32 mouse cellular contexts compared by ENCODE assay signal in genomic region chr8:11445790-11446189, GRCm38 (mm10). TPM values are rescaled to one million over a fixed set of nuclear protein-coding genes. Genes with fewer than 3 reads are reported as not detected.
"Had no signal": no experiment of that assay in that cellular context is flagged by ENCODE, and none has a peak within 500 bp of the region (broad histone marks: within the 10 kb centered on the region; RNA-seq: fewer than 3 reads in every experiment).

No protein-coding gene starts in this region.

- H3K9ac ChIP-seq: limb, embryonic 12.5 days; limb, embryonic 13.5 days; limb, embryonic 15.5 days; liver, embryonic 12.5 days; liver, embryonic 13.5 days; liver, embryonic 14.5 days; liver, embryonic 15.5 days; liver, postnatal 0 days; lung, embryonic 14.5 days; lung, embryonic 15.5 days; midbrain, embryonic 12.5 days; midbrain, embryonic 13.5 days; midbrain, embryonic 15.5 days; neural tube, embryonic 12.5 days had no signal

- H3K4me3 ChIP-seq: limb, embryonic 10.5 days; limb, embryonic 12.5 days; limb, embryonic 13.5 days; limb, embryonic 15.5 days; liver, embryonic 12.5 days; liver, embryonic 13.5 days; liver, embryonic 15.5 days; lung, embryonic 15.5 days; midbrain, embryonic 10.5 days; midbrain, embryonic 12.5 days; midbrain, embryonic 13.5 days; midbrain, embryonic 15.5 days; myocyte; neural tube, embryonic 12.5 days had no signal

- DNase-seq: left cerebral cortex, postnatal 4 days; liver; liver, embryonic 13.5 days; liver, postnatal 0 days; lung, adult 18-20 months; lung, adult 2 months; lung, embryonic 14.5 days; lung, postnatal 10 days; lung, postnatal 14 days; lung, postnatal 36 days; lung, postnatal 4 days; midbrain, embryonic 14.5 days had no signal

- H3K27ac ChIP-seq: limb, embryonic 10.5 days; limb, embryonic 12.5 days; limb, embryonic 13.5 days; limb, embryonic 15.5 days; liver, embryonic 12.5 days; liver, embryonic 13.5 days; liver, embryonic 14.5 days; liver, embryonic 15.5 days; lung, embryonic 15.5 days; macrophage; midbrain, embryonic 10.5 days; midbrain, embryonic 12.5 days; midbrain, embryonic 13.5 days; midbrain, embryonic 15.5 days; neural tube, embryonic 12.5 days had no signal

- ATAC-seq: liver, embryonic 12.5 days; liver, postnatal 0 days; lung, postnatal 0 days; midbrain, embryonic 13.5 days; midbrain, embryonic 15.5 days; midbrain, embryonic 16.5 days had no signal

- H3K9me3 ChIP-seq: limb, embryonic 10.5 days; limb, embryonic 12.5 days; limb, embryonic 13.5 days; limb, embryonic 15.5 days; liver, embryonic 12.5 days; liver, embryonic 13.5 days; liver, embryonic 15.5 days; lung, embryonic 15.5 days; midbrain, embryonic 10.5 days; midbrain, embryonic 12.5 days; midbrain, embryonic 13.5 days; midbrain, embryonic 15.5 days; neural tube, embryonic 12.5 days had no signal

- H3K4me1 ChIP-seq: limb, embryonic 13.5 days; midbrain, embryonic 15.5 days; neural tube, embryonic 12.5 days had no signal

- H3K27me3 ChIP-seq: limb, embryonic 12.5 days; limb, embryonic 13.5 days; limb, embryonic 15.5 days; liver, embryonic 13.5 days; liver, embryonic 15.5 days; lung, embryonic 15.5 days; midbrain, embryonic 12.5 days; midbrain, embryonic 13.5 days; midbrain, embryonic 15.5 days; neural tube, embryonic 12.5 days had no signal

- H3K4me2 ChIP-seq: limb, embryonic 12.5 days; limb, embryonic 13.5 days; limb, embryonic 15.5 days; liver, embryonic 11.5 days; liver, embryonic 12.5 days; liver, embryonic 13.5 days; liver, embryonic 15.5 days; lung, embryonic 14.5 days; lung, embryonic 15.5 days; midbrain, embryonic 11.5 days; midbrain, embryonic 12.5 days; midbrain, embryonic 13.5 days; midbrain, embryonic 15.5 days; neural tube, embryonic 12.5 days had no signal

- H3K36me3 ChIP-seq: liver, embryonic 12.5 days; liver, embryonic 13.5 days; midbrain, embryonic 12.5 days; midbrain, embryonic 13.5 days; midbrain, embryonic 15.5 days had no signal

RNA-seq across cellular contexts. Expression of gene Rab20, which starts 32.7 kb away (rescaled TPM):
- total RNA-seq: megakaryocyte-erythroid progenitor cell, adult 5-6 weeks had no signal
